Mouse (Mus musculus): ENCODE data around the gene Angptl4. TPM values are rescaled to one million over a fixed set of nuclear protein-coding genes. Genes with fewer than 3 reads are reported as not detected.
A peak's percentile ranks its signal among the peaks of the same experiment; 100 is the strongest.

The Angptl4 gene
- polyA plus RNA-seq, 1 experiment from 2014 or later = 28.3 TPM

DNA sequence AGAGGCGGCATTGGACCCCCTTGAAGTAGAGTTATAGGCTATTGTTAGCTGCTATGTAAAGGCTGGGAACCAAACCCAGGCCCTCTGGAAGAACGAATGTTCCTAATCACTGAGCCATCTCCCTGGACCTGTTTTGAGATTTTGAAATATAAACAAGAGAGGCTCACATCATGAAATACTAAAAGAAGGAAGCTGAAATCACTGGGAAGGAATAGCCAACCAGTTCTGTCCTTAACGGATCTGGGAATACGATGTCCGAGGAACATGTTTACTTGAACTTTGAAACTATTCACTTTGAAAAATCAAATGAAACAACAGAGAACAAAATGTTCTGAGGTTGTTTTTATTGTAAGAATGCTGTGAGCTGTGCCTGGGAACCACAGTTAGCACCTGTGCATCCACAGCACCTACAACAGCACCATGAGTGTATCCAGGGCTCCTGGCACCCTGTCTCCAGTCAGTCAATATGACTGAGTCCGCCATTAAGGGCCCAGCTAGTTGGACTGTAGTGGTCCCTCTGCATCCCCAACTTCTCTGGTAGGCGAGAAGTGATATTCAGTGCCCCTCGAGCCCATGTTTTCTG is 7.0 kb downstream of the Angptl4 start:
- H3K36me3 ChIP-seq = no peaks in the 10 kb centered on the region
- H3K27me3 ChIP-seq = peaks cover 4% of the 10 kb centered on the region; the same call in 1 of the 2 replicates
- H3K27ac ChIP-seq (replicated peaks) = no peak overlapping the region
- no peak overlapping the region for H3K4me2 ChIP-seq (replicated peaks)
- ATAC-seq (ENCODE audit: low FRiP score, low read depth) = no peak
- WGBS = 93% methylated on average over 8 of the region's 8 CpGs
- H3K9me3 ChIP-seq = no peaks in the 10 kb centered on the region
- no peak overlapping the region for H3K9ac ChIP-seq (replicated peaks)
- 0 out of 2 replicates have a peak, but pooled peaks cover 3% of the 10 kb centered on the region for H3K4me1 ChIP-seq
- H3K4me3 ChIP-seq = no peak overlapping the region

DNA sequence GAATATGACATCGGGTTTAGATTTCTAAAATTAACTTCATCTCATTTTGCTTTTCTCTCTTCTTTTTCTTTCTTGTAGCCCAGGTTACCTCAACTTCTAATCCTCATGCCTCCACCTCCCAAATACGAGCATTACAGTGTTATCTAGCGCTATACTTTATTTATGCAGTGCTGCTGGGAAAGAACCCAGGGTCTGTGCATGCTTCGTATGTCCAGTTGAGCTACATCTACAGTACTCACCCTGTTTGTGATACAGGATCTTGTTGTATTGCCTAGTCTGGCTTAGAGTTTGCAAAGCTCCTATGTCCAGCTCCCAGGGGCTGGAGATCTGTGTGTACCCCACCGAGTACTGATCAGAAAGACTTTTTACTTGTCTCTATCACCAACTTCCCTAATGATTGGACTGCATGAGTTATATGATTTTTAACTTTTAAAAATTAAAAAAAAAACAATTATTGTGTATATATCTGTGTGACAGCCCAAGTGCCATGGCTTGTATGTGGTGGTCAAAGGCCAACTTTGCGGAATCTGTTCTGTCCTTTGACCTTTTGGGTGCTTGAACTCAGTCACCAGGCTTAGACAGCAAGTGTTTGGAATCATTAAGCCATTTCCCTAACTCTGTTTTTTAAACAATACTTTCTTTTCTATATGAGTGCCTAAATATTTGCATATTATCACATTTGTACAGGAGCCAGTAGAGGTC is 7.6 kb downstream of the Angptl4 start:
- H3K9ac ChIP-seq (replicated peaks) = no peak overlapping the region
- no peak overlapping the region for H3K27ac ChIP-seq (replicated peaks)
- WGBS = 88% methylated on average over 6 of the region's 6 CpGs
- H3K4me3 ChIP-seq = no peak overlapping the region
- ATAC-seq (ENCODE audit: low FRiP score, low read depth) = no peak
- peaks cover 4% of the 10 kb centered on the region; the same call in 1 of the 2 replicates for H3K27me3 ChIP-seq
- H3K36me3 ChIP-seq = no peaks in the 10 kb centered on the region
- no peaks in the 10 kb centered on the region for H3K4me1 ChIP-seq
- no peaks in the 10 kb centered on the region for H3K9me3 ChIP-seq
- H3K4me2 ChIP-seq (replicated peaks) = no peak overlapping the region

- no peak overlapping the region for H3K4me2 ChIP-seq (replicated peaks)
- no peak overlapping the region for H3K27ac ChIP-seq (replicated peaks)
- 81% methylated on average over 6 of the region's 6 CpGs for WGBS
- H3K4me1 ChIP-seq = no peaks in the 10 kb centered on the region
- H3K9me3 ChIP-seq = no peaks in the 10 kb centered on the region
- no peak for ATAC-seq (ENCODE audit: low FRiP score, low read depth)
- no peak overlapping the region for H3K4me3 ChIP-seq
- H3K27me3 ChIP-seq = peaks cover 4% of the 10 kb centered on the region; the same call in 1 of the 2 replicates
- H3K36me3 ChIP-seq = no peaks in the 10 kb centered on the region
- H3K9ac ChIP-seq (replicated peaks) = no peak overlapping the region
Observed at GRCm38 (mm10) chr17:33773426-33773825, 8.2 kb downstream of the Angptl4 start.

- ATAC-seq (ENCODE audit: low FRiP score, low read depth) = no peak
- Histone ChIP-seq H3K4me3 (no peak overlapping the region), H3K27ac (replicated peaks) (no peak overlapping the region), H3K36me3 (no peaks in the 10 kb centered on the region), H3K9me3 (no peaks in the 10 kb centered on the region), H3K27me3 (peaks cover 4% of the 10 kb centered on the region; the same call in 1 of the 2 replicates), H3K9ac (replicated peaks) (no peak overlapping the region), H3K4me1 (no peaks in the 10 kb centered on the region), H3K4me2 (replicated peaks) (no peak overlapping the region)
- WGBS = 90% methylated on average over 4 of the region's 4 CpGs
Observed at GRCm38 (mm10) chr17:33771617-33772016, 10.0 kb downstream of the Angptl4 start.

DNA sequence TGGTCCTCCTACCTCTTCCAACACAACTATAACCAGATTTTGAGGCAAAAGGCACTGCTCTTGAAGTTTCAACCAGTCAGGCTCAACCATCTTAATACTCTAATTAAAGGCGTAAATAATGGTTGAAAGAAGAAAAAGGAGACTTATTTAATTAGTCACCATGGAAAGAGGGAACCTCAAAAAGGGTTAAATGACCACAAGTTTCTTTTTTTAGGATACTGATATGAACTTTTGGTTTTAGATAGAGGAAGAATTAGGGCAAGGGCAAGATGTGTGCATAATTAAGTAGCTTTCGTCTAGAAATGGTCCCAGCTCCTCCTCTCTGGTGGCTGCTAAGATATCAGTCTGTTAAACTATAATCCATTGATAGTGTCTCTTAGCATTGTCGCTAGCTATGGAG is 15.2 kb downstream of the Angptl4 start:
- Histone ChIP-seq H3K27me3 (peaks cover 4% of the 10 kb centered on the region; the same call in 1 of the 2 replicates), H3K4me2 (replicated peaks) (no peak overlapping the region), H3K9me3 (no peaks in the 10 kb centered on the region), H3K36me3 (no peaks in the 10 kb centered on the region), H3K4me3 (no peak overlapping the region), H3K4me1 (no peaks in the 10 kb centered on the region), H3K27ac (replicated peaks) (no peak overlapping the region), H3K9ac (replicated peaks) (no peak overlapping the region)
- ATAC-seq (ENCODE audit: low FRiP score, low read depth) = no peak
- 83% methylated on average over 3 of the region's 3 CpGs for WGBS

DNA sequence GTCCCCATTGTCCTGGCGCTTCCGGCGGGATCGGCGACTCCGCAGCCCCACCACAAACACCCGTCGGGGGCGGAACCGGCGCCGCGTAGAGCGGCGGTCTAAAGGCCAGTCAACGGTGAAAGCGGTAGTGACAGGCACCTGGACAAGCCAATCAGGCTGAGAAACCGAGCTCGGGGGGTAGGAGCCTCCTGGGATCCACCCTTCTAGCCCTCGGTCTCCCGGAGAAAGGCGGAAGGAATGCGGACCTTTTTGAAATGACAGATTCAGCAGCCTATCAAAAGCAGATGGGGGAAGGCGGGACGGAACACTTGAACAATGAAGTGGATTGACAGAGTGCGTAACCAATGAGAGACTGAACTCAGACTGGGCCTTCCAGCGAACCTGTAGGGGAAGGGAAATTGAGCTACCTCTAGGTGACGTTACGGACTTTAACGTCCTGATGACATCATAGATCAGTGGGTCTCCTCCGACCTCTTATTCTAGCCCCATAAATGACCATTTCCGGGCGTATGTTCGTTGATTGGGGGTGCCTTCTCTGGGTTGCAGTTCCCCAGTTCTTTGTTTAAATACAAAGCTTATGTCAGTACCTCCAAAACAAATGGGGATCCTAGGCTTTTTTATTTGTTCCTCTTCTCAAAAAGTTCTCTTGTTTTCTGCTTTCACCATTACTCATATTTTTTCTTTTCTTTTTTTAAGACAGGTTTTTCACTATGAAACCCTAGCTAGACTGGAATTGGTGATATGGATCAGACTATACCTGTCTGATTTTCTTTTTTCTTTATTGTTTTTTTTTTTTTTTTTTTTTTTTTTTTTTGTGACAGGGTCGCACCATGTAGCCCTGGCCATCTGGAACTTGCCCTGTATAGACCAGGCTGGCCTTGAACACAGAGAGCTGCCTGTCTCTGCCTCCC is 21.1 kb downstream of the Angptl4 start, which contains the start of gene Rab11b:
TSS of gene Rab11b (minus strand) at position 276 of the 911 bp plus-strand sequence.
- ATAC-seq (ENCODE audit: low FRiP score, low read depth) = peak; percentile 100
- Histone ChIP-seq H3K9me3 (no peaks in the 10 kb centered on the region), H3K4me3 (peak within 1 kb of the TSS; percentile 87), H3K27ac (replicated peaks) (peak within 1 kb of the TSS; percentile 99), H3K27me3 (no peaks in the 10 kb centered on the region), H3K4me2 (replicated peaks) (peak within 1 kb of the TSS; percentile 87), H3K9ac (replicated peaks) (peak within 1 kb of the TSS; percentile 98), H3K4me1 (peaks cover 36% of the 10 kb centered on the region), H3K36me3 (peaks cover 11% of the 10 kb centered on the region; the same call in 1 of the 2 replicates)
- WGBS = 3% methylated on average over 35 of the region's 35 CpGs

DNA sequence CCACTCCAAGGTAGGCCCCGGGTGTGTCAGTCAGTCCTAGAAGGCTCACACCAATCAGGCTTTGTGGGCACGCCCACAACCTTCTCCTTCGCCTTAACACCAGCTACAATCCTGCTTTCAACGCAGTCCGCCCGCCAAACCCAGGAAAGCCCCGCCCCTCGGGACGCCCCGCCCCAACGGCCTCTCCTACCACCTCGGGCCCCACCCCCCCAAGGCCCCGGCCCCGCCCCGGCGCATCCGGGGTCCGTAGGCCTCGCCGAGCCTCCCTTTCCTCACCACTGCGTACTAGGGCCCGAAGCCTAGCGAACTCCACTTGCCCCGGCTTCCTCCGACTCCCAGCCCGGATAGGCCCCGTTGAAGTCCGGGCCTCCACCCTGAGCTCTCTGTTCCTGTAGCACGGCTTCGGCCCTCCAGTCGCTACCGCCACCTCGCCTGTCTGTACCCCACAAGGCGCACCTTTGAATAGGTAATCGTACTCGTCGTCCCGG is 21.8 kb downstream of the Angptl4 start:
- H3K4me3 ChIP-seq = peak overlapping the region; percentile 87
- ATAC-seq (ENCODE audit: low FRiP score, low read depth) = peak; percentile 80
- under 1% methylated on average over 38 of the region's 38 CpGs for WGBS

GRCm38 (mm10) chr17:33757231-33757630 is 24.4 kb downstream of the Angptl4 start:
- no peak for ATAC-seq (ENCODE audit: low FRiP score, low read depth)
- H3K36me3 ChIP-seq = peaks cover 20% of the 10 kb centered on the region; the same call in 1 of the 2 replicates
- H3K4me1 ChIP-seq = peaks cover 41% of the 10 kb centered on the region
- no peak overlapping the region for H3K27ac ChIP-seq (replicated peaks)
- 87% methylated on average over 4 of the region's 4 CpGs for WGBS
- H3K4me2 ChIP-seq (replicated peaks) = peak overlapping the region; percentile 21
- no peak overlapping the region for H3K9ac ChIP-seq (replicated peaks)
- H3K9me3 ChIP-seq = no peaks in the 10 kb centered on the region
- no peaks in the 10 kb centered on the region for H3K27me3 ChIP-seq
- no peak overlapping the region for H3K4me3 ChIP-seq

More for the DNA sequence above, 21.8 kb downstream of the Angptl4 start:
- peak overlapping the region; percentile 98 for H3K9ac ChIP-seq (replicated peaks)
- no peaks in the 10 kb centered on the region for H3K27me3 ChIP-seq
- peaks cover 41% of the 10 kb centered on the region for H3K4me1 ChIP-seq
- H3K4me2 ChIP-seq (replicated peaks) = peak overlapping the region; percentile 87
- H3K36me3 ChIP-seq = peaks cover 14% of the 10 kb centered on the region; the same call in 1 of the 2 replicates
- H3K27ac ChIP-seq (replicated peaks) = peak overlapping the region; percentile 99
- no peaks in the 10 kb centered on the region for H3K9me3 ChIP-seq

- ATAC-seq (ENCODE audit: low FRiP score, low read depth) = no peak
- H3K9ac ChIP-seq (replicated peaks) = no peak overlapping the region; the same call in 1 of the 2 replicates
- H3K27ac ChIP-seq (replicated peaks) = no peak overlapping the region
- WGBS = 94% methylated on average over 3 of the region's 3 CpGs
- H3K9me3 ChIP-seq = no peaks in the 10 kb centered on the region
- H3K36me3 ChIP-seq = peaks cover 21% of the 10 kb centered on the region
- no peaks in the 10 kb centered on the region for H3K27me3 ChIP-seq
- H3K4me2 ChIP-seq (replicated peaks) = no peak overlapping the region
- no peak overlapping the region for H3K4me3 ChIP-seq
- peaks cover 41% of the 10 kb centered on the region for H3K4me1 ChIP-seq
Observed at GRCm38 (mm10) chr17:33756108-33756790, 25.4 kb downstream of the Angptl4 start.

DNA sequence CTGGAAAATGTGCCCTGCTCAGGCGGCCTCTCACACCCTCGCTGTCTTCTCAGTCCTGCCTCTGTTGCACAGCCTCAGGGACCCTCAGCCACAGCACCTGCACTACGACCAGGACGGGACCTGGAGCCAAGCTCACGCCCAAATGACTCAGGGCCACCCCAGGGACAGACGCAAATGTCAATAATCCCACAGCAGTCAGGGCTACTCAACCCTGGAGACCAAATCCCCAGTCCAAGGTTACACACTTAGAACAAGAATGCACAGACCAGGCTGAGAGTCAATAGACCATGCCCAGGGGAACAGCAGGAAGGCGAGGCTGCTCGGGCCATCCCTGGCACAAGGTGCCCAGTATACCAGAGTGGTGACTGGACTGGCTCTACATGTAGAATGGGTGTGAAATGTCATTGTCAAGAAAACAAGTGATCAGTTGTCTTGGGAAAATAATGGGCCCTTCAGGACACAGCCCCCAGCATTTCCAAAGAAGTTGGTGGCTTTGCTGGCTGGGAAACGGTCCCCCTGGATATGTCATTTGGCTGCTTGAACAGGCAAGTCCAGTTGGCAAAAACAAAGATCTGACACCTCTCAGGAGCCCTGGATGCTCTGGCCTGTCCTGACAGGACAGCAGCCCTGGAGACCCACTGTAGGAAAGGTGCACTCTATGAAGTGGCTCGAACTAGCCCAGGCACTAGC is 26.1 kb downstream of the Angptl4 start:
- Histone ChIP-seq H3K4me2 (replicated peaks) (no peak overlapping the region), H3K27ac (replicated peaks) (no peak overlapping the region), H3K36me3 (peaks cover 28% of the 10 kb centered on the region), H3K9me3 (no peaks in the 10 kb centered on the region), H3K4me1 (peaks cover 41% of the 10 kb centered on the region), H3K9ac (replicated peaks) (no peak overlapping the region; the same call in 1 of the 2 replicates), H3K27me3 (no peaks in the 10 kb centered on the region), H3K4me3 (no peak overlapping the region)
- no peak for ATAC-seq (ENCODE audit: low FRiP score, low read depth)
- WGBS = 84% methylated on average over 10 of the region's 10 CpGs

GRCm38 (mm10) chr17:33754656-33755055 is 27.0 kb downstream of the Angptl4 start:
- H3K4me2 ChIP-seq (replicated peaks) = no peak overlapping the region

More at GRCm38 (mm10) chr17:33754656-33755055, 27.0 kb downstream of the Angptl4 start:
- Histone ChIP-seq H3K4me1 (peaks cover 41% of the 10 kb centered on the region), H3K36me3 (peaks cover 37% of the 10 kb centered on the region), H3K9me3 (no peaks in the 10 kb centered on the region), H3K4me3 (no peak overlapping the region), H3K27ac (replicated peaks) (no peak overlapping the region), H3K27me3 (no peaks in the 10 kb centered on the region), H3K9ac (replicated peaks) (no peak overlapping the region)
- WGBS = 71% methylated on average over 1 of the region's 1 CpGs
- no peak for ATAC-seq (ENCODE audit: low FRiP score, low read depth)

Measured in midbrain, embryonic 12.5 days (tissue).